Mouse (Mus musculus): Measurements from ENCODE around the gene Inafm1. TPM values are rescaled to one million over a fixed set of nuclear protein-coding genes. Genes with fewer than 3 reads are reported as not detected.

Gene Inafm1
- 13.4 and 14.5 TPM in 2 replicates for polyA plus RNA-seq (2016; fragmentation: Nextera tagmentation; extraction: Ambion mirVana)

GRCm38 (mm10) chr7:16273081-16273765, at the start of gene Inafm1:
Inafm1 (minus strand) TSS chr7:16273617.
- ATAC-seq (ENCODE audit: low FRiP score) = peak; percentile 86
- peaks cover 19% of the 10 kb centered on the region; the same call in 1 of the 2 replicates for H3K27me3 ChIP-seq
- H3K9me3 ChIP-seq = no peaks in the 10 kb centered on the region
- H3K27ac ChIP-seq = peak within 1 kb of the TSS; percentile 92
- H3K4me1 ChIP-seq = peaks cover 25% of the 10 kb centered on the region
- peak within 1 kb of the TSS; percentile 71 for H3K4me3 ChIP-seq (replicated peaks)
- H3K36me3 ChIP-seq (replicated peaks) = peaks cover 33% of the 10 kb centered on the region
- H3K9ac ChIP-seq = peak within 1 kb of the TSS; percentile 84
- 1% methylated on average over 39 of the region's 49 CpGs for WGBS
- peak within 1 kb of the TSS; percentile 97 for H3K4me2 ChIP-seq

DNA sequence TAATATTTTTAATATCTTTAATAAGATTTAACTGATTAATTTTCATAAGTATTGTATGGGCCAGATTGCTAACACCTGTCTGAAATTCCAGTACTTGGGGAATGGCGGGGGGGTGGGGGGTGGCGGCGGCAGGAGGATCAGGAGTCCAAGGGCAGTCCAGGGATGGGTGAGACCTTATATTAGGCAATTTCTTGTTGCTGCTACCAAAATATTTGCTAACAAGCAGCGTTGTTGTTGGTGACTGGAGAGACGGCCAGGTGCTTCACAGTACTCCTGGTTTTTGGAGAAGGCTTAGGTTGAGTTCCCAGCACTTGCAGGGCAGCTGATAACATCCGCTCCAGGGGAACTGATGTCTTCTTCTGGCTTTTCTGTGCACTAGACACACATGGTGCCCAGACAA, 47.1 kb upstream of the Inafm1 start:
- no peak overlapping the region for H3K4me2 ChIP-seq
- H3K27ac ChIP-seq = no peak overlapping the region
- peaks cover 10% of the 10 kb centered on the region; the same call in 1 of the 2 replicates for H3K36me3 ChIP-seq (replicated peaks)
- H3K4me1 ChIP-seq = no peaks in the 10 kb centered on the region
- 90% methylated on average over 6 of the region's 6 CpGs for WGBS
- no peak overlapping the region for H3K4me3 ChIP-seq (replicated peaks)
- H3K9ac ChIP-seq = no peak overlapping the region
- no peaks in the 10 kb centered on the region for H3K27me3 ChIP-seq
- ATAC-seq (ENCODE audit: low FRiP score) = no peak
- no peaks in the 10 kb centered on the region for H3K9me3 ChIP-seq

DNA sequence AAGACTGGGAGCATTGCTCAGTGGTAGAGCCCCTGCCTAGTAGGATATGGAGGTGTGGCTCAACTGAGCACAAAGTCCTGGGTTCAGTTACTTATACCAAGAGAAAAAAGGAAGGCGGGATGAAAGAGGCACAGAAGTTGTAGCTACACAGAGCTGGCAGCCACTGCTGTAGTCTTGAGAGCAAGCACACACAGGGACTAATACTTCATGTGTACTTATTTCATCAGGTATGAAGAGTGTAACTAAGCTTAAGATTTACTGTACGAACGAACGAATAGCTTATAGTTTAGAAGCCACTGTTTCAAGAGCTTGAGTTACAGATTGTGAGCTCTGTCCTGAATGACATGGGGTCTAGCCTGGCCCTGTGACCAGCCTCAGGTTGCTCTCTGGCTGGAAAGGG, 45.8 kb upstream of the Inafm1 start:
- WGBS = 98% methylated on average over 4 of the region's 4 CpGs
- Histone ChIP-seq H3K36me3 (replicated peaks) (peaks cover 10% of the 10 kb centered on the region; the same call in 1 of the 2 replicates), H3K27me3 (no peaks in the 10 kb centered on the region), H3K4me3 (replicated peaks) (no peak overlapping the region), H3K9me3 (no peaks in the 10 kb centered on the region), H3K9ac (no peak overlapping the region), H3K4me1 (peaks cover 3% of the 10 kb centered on the region), H3K27ac (no peak overlapping the region), H3K4me2 (no peak overlapping the region)
- no peak for ATAC-seq (ENCODE audit: low FRiP score)

DNA sequence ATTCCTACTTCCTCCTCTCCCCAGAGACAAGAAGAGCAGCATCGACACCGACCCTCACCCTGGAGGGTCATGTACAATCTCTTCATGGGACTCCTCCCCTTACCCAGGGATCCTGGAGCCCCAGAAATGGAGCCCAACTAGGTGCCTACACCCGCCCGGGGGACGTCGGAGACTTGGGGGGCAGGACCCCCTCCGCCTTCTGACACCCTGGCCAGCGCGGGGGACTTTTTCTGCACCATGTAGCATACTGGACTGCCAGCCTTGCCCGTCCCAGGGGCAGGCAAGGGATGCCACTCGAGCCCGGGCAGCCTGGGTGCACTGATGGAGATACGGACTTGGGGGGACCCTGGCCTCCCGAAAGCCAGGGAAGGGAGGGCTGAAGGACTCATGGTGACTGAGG, 43.7 kb upstream of the Inafm1 start:
- no peak overlapping the region for H3K9ac ChIP-seq
- 88% methylated on average over 14 of the region's 14 CpGs for WGBS
- no peak overlapping the region for H3K4me3 ChIP-seq (replicated peaks)
- peaks cover 24% of the 10 kb centered on the region for H3K4me1 ChIP-seq
- no peak overlapping the region for H3K4me2 ChIP-seq
- H3K27ac ChIP-seq = no peak overlapping the region
- 0 out of 2 replicates have a peak, but pooled peaks cover 2% of the 10 kb centered on the region for H3K27me3 ChIP-seq
- H3K36me3 ChIP-seq (replicated peaks) = peaks cover 10% of the 10 kb centered on the region; the same call in 1 of the 2 replicates
- ATAC-seq (ENCODE audit: low FRiP score) = no peak
- no peaks in the 10 kb centered on the region for H3K9me3 ChIP-seq

GRCm38 (mm10) chr7:16315222-16315759, 41.9 kb upstream of the Inafm1 start:
- Histone ChIP-seq H3K9ac (no peak overlapping the region), H3K27ac (no peak overlapping the region), H3K4me2 (no peak overlapping the region), H3K4me1 (peaks cover 42% of the 10 kb centered on the region), H3K27me3 (peaks cover 19% of the 10 kb centered on the region), H3K4me3 (replicated peaks) (no peak overlapping the region), H3K36me3 (replicated peaks) (peaks cover 8% of the 10 kb centered on the region; the same call in 1 of the 2 replicates), H3K9me3 (no peaks in the 10 kb centered on the region)
- WGBS = 78% methylated on average over 4 of the region's 4 CpGs
- no peak for ATAC-seq (ENCODE audit: low FRiP score)

DNA sequence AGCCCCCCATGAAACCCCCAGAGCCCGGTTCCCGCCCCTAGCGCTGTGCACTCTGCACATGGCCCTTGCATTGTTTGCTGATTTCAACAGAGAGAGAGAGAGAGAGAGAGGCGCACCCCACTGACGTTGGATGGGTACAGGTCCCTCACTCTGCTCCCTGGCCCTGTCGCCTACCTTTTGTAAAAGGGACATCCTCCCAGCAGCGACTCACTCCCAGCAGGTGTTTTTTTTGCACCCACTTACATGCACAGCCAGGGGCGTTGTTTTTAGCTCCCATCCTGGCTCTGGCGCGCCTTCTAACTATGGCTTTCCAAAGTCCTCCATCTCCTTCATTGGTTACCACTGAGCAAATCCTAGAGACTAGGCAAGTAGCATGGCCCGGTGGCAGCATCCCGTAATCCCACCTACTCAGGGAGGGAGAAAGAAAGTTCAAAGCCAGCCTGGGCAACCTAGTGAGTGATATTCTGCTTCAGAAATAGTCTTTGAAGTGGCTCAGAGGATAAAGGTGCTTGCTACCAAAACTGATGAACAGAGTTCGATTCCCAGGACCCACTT, 40.9 kb upstream of the Inafm1 start:
- Histone ChIP-seq H3K9ac (peak overlapping the region; percentile 80), H3K4me2 (peak overlapping the region; percentile 93), H3K4me1 (peaks cover 52% of the 10 kb centered on the region), H3K9me3 (no peaks in the 10 kb centered on the region), H3K36me3 (replicated peaks) (peaks cover 8% of the 10 kb centered on the region; the same call in 1 of the 2 replicates), H3K27me3 (peaks cover 24% of the 10 kb centered on the region), H3K4me3 (replicated peaks) (peak overlapping the region; percentile 58), H3K27ac (peak overlapping the region; percentile 94)
- WGBS = 7% methylated on average over 13 of the region's 13 CpGs
- peak; percentile 40; the same call in 1 of the 2 replicates for ATAC-seq (ENCODE audit: low FRiP score)

- Histone ChIP-seq H3K4me3 (replicated peaks) (peak overlapping the region; percentile 58), H3K9ac (peak overlapping the region; percentile 80), H3K36me3 (replicated peaks) (peaks cover 8% of the 10 kb centered on the region; the same call in 1 of the 2 replicates), H3K9me3 (no peaks in the 10 kb centered on the region), H3K27ac (peak overlapping the region; percentile 94), H3K4me2 (peak overlapping the region; percentile 93), H3K27me3 (peaks cover 24% of the 10 kb centered on the region), H3K4me1 (peaks cover 59% of the 10 kb centered on the region)
- peak; percentile 74 for ATAC-seq (ENCODE audit: low FRiP score)
- WGBS = under 1% methylated on average over 52 of the region's 66 CpGs
Observed at GRCm38 (mm10) chr7:16313481-16314220, 40.2 kb upstream of the Inafm1 start.

GRCm38 (mm10) chr7:16312672-16313311, 39.4 kb upstream of the Inafm1 start:
- Histone ChIP-seq H3K27me3 (peaks cover 24% of the 10 kb centered on the region), H3K4me3 (replicated peaks) (peak overlapping the region; percentile 58), H3K4me2 (peak overlapping the region; percentile 93), H3K27ac (peak overlapping the region; percentile 94), H3K4me1 (peaks cover 60% of the 10 kb centered on the region), H3K36me3 (replicated peaks) (peaks cover 8% of the 10 kb centered on the region; the same call in 1 of the 2 replicates), H3K9ac (peak overlapping the region; percentile 82), H3K9me3 (no peaks in the 10 kb centered on the region)
- ATAC-seq (ENCODE audit: low FRiP score) = peak; percentile 13; the same call in 1 of the 2 replicates
- WGBS = 0% methylated on average over 12 of the region's 12 CpGs

DNA sequence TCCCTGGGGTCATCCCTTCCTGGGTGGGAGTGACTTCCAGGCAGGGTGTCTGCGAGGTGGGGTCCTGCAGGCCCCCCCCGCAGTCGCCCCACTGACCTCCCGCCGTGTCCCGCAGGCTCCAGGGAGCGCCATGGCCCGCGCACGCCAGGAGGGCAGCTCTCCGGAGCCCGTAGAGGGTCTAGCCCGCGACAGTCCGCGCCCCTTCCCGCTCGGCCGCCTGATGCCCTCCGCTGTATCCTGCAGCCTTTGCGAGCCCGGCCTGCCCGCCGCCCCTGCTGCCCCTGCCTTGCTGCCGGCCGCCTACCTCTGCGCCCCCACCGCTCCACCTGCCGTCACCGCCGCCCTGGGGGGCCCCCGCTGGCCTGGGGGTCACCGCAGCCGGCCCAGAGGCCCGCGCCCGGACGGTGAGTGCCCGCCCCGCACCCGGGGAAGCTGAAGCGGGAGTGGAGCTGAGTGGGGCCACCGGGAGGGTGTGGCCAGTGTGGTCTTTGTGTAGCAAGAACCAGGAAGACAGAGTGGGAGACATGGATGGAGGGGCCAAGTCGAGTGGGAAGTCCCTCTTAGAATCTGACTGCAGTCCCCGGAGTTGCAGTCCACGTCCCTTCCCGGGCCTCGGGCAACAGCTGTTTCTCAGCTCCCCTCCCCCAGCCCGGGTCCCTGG, 38.7 kb upstream of the Inafm1 start:
- H3K4me1 ChIP-seq = peaks cover 60% of the 10 kb centered on the region
- WGBS = 0% methylated on average over 38 of the region's 49 CpGs
- no peaks in the 10 kb centered on the region for H3K9me3 ChIP-seq
- H3K36me3 ChIP-seq (replicated peaks) = 0 out of 2 replicates have a peak, but pooled peaks cover 2% of the 10 kb centered on the region
- peak overlapping the region; percentile 82 for H3K9ac ChIP-seq
- H3K4me3 ChIP-seq (replicated peaks) = peak overlapping the region; percentile 58
- H3K27me3 ChIP-seq = peaks cover 24% of the 10 kb centered on the region
- H3K4me2 ChIP-seq = peak overlapping the region; percentile 93
- ATAC-seq (ENCODE audit: low FRiP score) = 0 out of 2 replicates have a peak, but pooled peaks have one; percentile 14
- H3K27ac ChIP-seq = peak overlapping the region; percentile 94

DNA sequence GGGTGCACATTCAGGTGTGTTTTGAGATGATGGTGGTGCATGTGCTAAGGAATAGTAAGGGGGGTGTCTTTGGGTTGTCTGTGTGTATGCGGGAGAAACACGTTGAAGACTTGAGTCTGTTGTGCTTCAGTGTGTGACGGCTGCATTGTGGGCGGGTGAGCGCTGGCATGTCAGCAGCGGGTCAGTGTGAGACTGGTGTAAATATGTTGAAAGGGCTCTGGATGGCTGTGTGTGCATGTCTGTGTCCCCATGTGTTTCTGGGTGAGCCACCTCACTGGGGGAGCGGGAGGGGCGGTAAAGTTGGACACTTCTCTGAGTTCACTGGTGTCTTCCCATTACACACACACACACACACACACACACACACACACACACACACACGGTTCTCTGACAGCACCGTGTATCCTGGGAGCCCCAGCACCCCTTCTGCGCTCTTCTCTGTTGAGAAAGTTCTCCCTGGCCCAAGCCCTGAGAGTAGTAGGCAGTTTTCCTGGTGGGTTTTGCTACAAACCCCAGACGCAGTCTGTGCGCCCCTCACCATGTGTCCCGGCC, 38.1 kb upstream of the Inafm1 start:
- WGBS = 1% methylated on average over 14 of the region's 14 CpGs
- ATAC-seq (ENCODE audit: low FRiP score) = no peak
- Histone ChIP-seq H3K4me1 (peaks cover 60% of the 10 kb centered on the region), H3K4me3 (replicated peaks) (peak overlapping the region; percentile 58), H3K27me3 (peaks cover 24% of the 10 kb centered on the region), H3K27ac (peak overlapping the region; percentile 94), H3K4me2 (peak overlapping the region; percentile 93), H3K9me3 (no peaks in the 10 kb centered on the region), H3K9ac (peak overlapping the region; percentile 82), H3K36me3 (replicated peaks) (no peaks in the 10 kb centered on the region)

All from forebrain, embryonic 12.5 days (tissue).